Mouse (Mus musculus) left cerebral cortex, postnatal 14 days (tissue): ENCODE measurements around the gene Bicc1. TPM values are rescaled to one million over a fixed set of nuclear protein-coding genes. Genes with fewer than 3 reads are reported as not detected.
A peak's percentile ranks its signal among the peaks of the same experiment; 100 is the strongest.

Experiments used
- DNase-seq, 2 experiments: peaks; one replicate each; pipeline ENCODE4 v3.0.0; 2021 to 2022; ENCODE audit warnings: low spot score in 2 of 2, mixed read lengths in 1 of 2
- intact Hi-C: fragments of 180-260 bp; cut with DNase I; formaldehyde crosslinking; loops from one replicate; pipeline ENCODE4 v1.15.1; 2025
- total RNA-seq, 2 experiments: library from RNA; stranded (reverse); gene quantifications; 2 replicates each; pipeline ENCODE4 v1.2.3; 2021

Gene Bicc1
- total RNA-seq, 2 experiments from 2014 or later: 6.5 to 6.7 TPM

GRCm38 (mm10) chr10:70919851-70920250 lies 239.6 kb downstream of the Bicc1 start:
- intact Hi-C loops: no loop called here
- peak in 1 of 2 experiments; percentile 25 for DNase-seq

GRCm38 (mm10) chr10:70919031-70919663 lies 240.4 kb downstream of the Bicc1 start:
- peak; percentile 27 to 61 for DNase-seq
- intact Hi-C loops: no loop called here

DNA sequence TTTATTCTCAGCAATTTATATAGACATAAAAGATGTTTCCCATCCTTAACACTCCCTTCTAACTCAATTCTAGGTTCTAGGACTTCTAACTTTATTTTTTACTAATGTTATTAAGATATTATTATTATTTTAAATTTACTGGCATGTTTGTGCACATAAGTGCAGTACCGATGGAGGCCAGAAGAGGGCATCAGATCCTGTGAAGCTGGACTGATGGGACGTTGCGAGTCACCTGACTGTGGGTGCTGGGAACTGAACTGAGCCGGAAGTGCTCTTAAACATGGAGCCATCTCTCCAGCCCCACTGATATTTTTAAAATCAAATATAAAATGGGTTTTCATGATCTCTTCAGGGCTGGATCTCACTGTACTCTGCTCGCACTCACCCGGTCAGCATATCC lies 242.8 kb downstream of the Bicc1 start:
- no peak for DNase-seq
- intact Hi-C loops: no loop called here

DNA sequence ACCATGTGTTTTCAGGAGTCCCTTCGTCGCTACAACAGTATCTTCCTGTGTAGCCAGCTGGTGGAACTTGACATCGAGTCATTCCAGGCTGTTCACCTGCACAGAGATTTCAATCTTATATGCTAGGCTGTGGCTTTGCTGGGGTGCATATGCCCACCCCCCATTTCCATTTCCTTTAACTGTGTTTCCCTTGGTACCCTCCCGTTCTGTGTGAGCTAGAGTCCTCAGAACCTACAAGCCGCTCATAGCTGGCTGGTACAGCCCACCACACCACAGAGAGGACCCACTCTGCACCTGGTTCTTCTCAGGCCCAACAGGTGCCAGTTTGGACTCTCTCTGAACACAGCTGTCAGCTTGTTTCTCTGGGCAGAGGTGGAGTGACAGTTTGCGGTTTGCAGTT lies 244.4 kb downstream of the Bicc1 start:
- DNase-seq: no peak
- intact Hi-C loops: no loop called here

DNA sequence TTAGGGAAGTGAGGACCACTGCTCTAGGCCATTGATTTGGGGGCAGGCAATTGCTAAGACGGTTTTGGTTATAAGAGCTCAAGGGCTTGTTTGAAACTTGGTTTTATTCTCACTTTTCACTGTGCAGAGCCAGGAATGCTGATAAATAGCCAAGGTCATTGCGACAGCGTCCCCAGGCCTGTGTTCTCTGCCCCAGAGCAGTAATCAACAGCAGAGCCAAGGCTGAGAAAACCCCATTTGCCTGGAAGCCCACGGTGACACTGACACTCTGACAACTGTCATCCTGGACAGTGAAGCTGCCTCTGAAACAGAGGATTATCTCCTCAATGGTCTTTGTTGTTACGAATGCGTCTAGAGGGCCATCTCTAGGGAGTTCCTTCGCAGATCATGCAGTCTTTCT lies 255.6 kb downstream of the Bicc1 start:
- DNase-seq: no peak
- intact Hi-C loops: no loop called here

DNA sequence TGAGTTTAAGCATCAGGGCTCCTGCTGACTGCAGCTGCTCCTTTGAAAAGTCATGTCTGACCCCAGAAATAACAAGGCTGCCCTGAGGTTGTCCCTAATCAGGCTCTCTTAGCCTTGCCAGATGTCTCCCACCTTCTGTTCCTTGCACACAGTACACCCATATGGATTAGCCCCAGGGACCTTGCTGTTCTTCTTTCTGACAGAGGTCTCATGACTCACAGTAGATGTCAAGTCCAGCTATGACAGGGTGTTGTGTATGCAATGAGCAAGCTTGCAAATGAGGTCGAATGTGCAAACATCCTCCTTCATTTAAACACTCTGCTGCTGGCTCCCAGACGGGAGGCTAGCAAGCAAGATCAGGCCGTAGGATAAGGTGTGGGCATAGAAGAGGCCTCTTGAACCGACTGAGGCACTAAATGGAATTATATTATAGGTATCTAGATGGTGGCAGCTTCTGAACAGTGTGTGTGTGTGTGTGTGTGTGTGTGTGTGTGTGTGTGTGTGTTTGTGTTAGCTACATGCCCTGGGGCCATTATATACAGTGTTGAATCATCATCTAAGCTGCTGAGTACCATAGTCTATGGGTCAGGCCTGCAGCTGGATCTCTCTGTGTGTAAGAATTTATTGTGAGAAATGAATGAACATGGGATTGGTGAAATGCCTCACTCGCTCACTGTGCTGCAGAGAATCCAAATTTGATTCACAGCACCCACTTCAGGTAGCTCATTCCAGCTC lies 256.6 kb downstream of the Bicc1 start:
- intact Hi-C loops: no loop called here

GRCm38 (mm10) chr10:70901193-70901875 lies 258.2 kb downstream of the Bicc1 start:
- intact Hi-C loops: no loop called here
- peak; percentile 49 to 62 for DNase-seq

More for the DNA sequence above, 256.6 kb downstream of the Bicc1 start:
- DNase-seq: no peak

- intact Hi-C loops: no loop called here
- no peak for DNase-seq
These were observed 263.6 kb downstream of the Bicc1 start for GRCm38 (mm10) chr10:70895891-70896290.

GRCm38 (mm10) chr10:70878046-70878445 lies 281.5 kb downstream of the Bicc1 start:
- DNase-seq: no peak
- intact Hi-C loops: no loop called here

DNA sequence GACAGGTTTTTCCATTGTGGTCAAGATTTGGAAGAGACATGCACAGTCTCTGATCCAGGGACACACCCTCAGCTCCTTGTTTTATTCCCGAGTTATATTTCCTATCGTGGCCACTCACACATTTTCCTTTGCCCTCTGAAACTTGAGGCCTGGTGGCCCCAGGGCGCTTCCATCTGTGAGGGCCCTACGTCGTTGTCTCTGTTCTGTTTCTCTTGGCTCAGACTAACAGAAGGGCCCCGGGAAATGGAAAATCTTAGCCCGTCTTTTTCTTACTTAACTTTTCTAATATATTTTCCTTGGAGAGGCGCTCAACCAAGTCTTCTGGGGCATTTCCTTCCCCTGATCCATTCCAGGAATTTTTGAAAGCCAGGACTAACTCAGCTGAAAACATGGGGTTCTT lies 281.9 kb downstream of the Bicc1 start:
- intact Hi-C loops: no loop called here
- no peak for DNase-seq

DNA sequence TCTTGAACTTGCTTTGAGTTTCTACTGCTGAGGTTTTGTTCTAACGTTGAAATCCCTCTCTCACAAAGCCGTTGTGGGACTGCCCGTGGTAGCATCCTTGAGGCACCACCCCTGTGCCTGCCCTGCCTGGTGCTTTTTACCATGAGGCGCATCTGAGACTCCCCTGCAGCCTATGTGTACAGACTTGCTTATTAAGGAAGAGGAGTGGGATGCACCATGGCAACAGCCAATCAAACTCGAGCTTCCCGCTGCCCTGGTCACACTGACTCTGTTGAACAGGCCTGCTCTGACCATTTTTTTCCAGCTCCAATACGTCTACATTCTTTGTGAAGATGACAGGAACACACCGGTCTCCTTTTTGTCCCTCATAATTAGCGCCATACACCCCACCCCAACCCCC lies 283.0 kb downstream of the Bicc1 start:
- no peak for DNase-seq
- intact Hi-C loops: no loop called here

GRCm38 (mm10) chr10:70876119-70876518 lies 283.4 kb downstream of the Bicc1 start:
- DNase-seq: no peak
- intact Hi-C loops: no loop called here

- DNase-seq: peak in 1 of 2 experiments; percentile 41
- intact Hi-C loops: no loop called here
These were observed 284.4 kb downstream of the Bicc1 start for GRCm38 (mm10) chr10:70874994-70875538.

Other genes with a start within 250 kb of the Bicc1 start
- gene Tfam, start 78.6 kb upstream of the Bicc1 start, total RNA-seq: 10 to 100 TPM; 36.0 to 40.0 TPM
- gene Ube2d1, start 125.6 kb upstream of the Bicc1 start, total RNA-seq: 10 to 100 TPM; 60.3 to 62.5 TPM
- gene Cisd1, start 185.3 kb upstream of the Bicc1 start, total RNA-seq: 100 to 1,000 TPM; 134 to 138 TPM
- 10 to 100 TPM; 27.8 to 31.6 TPM for gene Ipmk, start 188.1 kb upstream of the Bicc1 start, total RNA-seq